Mouse (Mus musculus) fibroblast of lung, adult 2 months (primary cell): ENCODE data around the gene Trim56.
"Not testable (repeated sequence)": the region's sequence is repeated elsewhere in the genome, so short reads cannot be mapped to it uniquely, and the experiment has no call there.

Experiments
- DNase-seq: peaks from one replicate; pipeline ENCODE4 v3.0.0-alpha.2; 2011; ENCODE audit warnings: low read depth

The Trim56 gene

GRCm38 (mm10) chr5:137115866-137116847, at the start of gene Trim56:
Trim56 (minus strand) TSS chr5:137116209.
- no peak for DNase-seq

- DNase-seq = no peak
These were observed 45.8 kb upstream of the Trim56 start for GRCm38 (mm10) chr5:137161853-137162252.

GRCm38 (mm10) chr5:137159461-137159860, 43.5 kb upstream of the Trim56 start:
- no peak for DNase-seq

GRCm38 (mm10) chr5:137153289-137153688, 37.3 kb upstream of the Trim56 start:
- no peak for DNase-seq

GRCm38 (mm10) chr5:137152623-137153022, 36.6 kb upstream of the Trim56 start:
- DNase-seq = no peak

GRCm38 (mm10) chr5:137149272-137149882, 33.4 kb upstream of the Trim56 start, which contains the start of gene Muc3:
Muc3 (minus strand) TSS chr5:137149322.
- DNase-seq = not testable (repeated sequence)

- DNase-seq = no peak
These were observed 24.8 kb upstream of the Trim56 start for GRCm38 (mm10) chr5:137140836-137141235.

GRCm38 (mm10) chr5:137138977-137139376, 23.0 kb upstream of the Trim56 start:
- DNase-seq = no peak

- DNase-seq = no peak
These were observed 18.9 kb upstream of the Trim56 start for GRCm38 (mm10) chr5:137134959-137135358.

GRCm38 (mm10) chr5:137131490-137131889, 15.5 kb upstream of the Trim56 start:
- no peak for DNase-seq

GRCm38 (mm10) chr5:137129281-137129680, 13.3 kb upstream of the Trim56 start:
- no peak for DNase-seq

- DNase-seq = no peak
These were observed 7.5 kb upstream of the Trim56 start for GRCm38 (mm10) chr5:137123516-137123915.

- DNase-seq = no peak
These were observed 6.7 kb upstream of the Trim56 start for GRCm38 (mm10) chr5:137122686-137123193.

GRCm38 (mm10) chr5:137121280-137121679, 5.3 kb upstream of the Trim56 start:
- no peak for DNase-seq

GRCm38 (mm10) chr5:137118878-137119277, 2.9 kb upstream of the Trim56 start:
- DNase-seq = no peak

GRCm38 (mm10) chr5:137117994-137118393, 2.0 kb upstream of the Trim56 start:
- DNase-seq = not testable (repeated sequence)

- DNase-seq = no peak
These were observed 978 bp upstream of the Trim56 start for GRCm38 (mm10) chr5:137116987-137117386.

GRCm38 (mm10) chr5:137114891-137115561, 983 bp downstream of the Trim56 start:
- DNase-seq = no peak

GRCm38 (mm10) chr5:137111542-137112408, 4.2 kb downstream of the Trim56 start:
- DNase-seq = no peak

GRCm38 (mm10) chr5:137110863-137111262, 5.1 kb downstream of the Trim56 start:
- DNase-seq = no peak

GRCm38 (mm10) chr5:137109941-137110593, 5.9 kb downstream of the Trim56 start:
- no peak for DNase-seq
